Mouse (Mus musculus): ENCODE measurements around the gene Tlx3.

DNA sequence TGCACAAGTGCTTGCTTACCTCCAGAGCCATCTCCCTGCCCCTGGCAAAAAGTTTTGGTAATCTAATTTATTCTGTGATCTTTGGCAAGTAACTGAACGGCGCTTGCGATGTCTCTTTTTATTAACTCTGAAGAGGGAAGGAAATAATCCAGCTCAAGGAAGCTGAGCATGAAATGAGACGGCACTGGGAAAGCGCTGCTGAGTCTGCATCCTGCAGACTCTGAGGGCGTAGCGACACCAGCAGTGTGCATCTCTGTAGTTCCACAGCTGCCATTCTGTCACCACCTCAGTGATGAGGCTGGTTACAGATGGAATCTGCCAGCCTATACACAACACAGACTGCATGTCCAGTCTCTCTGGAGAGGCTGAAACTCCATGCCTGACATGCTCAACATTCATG, 17.4 kb upstream of the Tlx3 start:
- TF ChIP-seq CTCF (IDR thresholded peaks at IDR 0.05; ENCODE audit: low read depth, low read length), result no peak
- no peak for TF ChIP-seq POLR2A (IDR thresholded peaks at IDR 0.05; ENCODE audit: extremely low read depth, insufficient read depth, low read length)
